Mouse (Mus musculus) mouse embryonic stem cell (cell line): ENCODE measurements around the gene Oas1d.

Experiments
- in situ Hi-C, 2 experiments: fragments of 300-500 bp; cut with MboI; formaldehyde crosslinking; loops; 1 replicate in 1 of 2; 3 replicates in 1 of 2; pipeline ENCODE4 v1.14.3; 2019 to 2020; ENCODE audit warnings: low sequenced_read_pairs in 2 of 2, low pct_unique_long_range_greater_than_20kb in 1 of 2, mixed read lengths in 1 of 2; ENCODE audit not compliant: unreplicated experiment in 1 of 2

The Oas1d gene

GRCm38 (mm10) chr5:120953974-120954373 lies 39.6 kb downstream of the Oas1d start:
- in situ Hi-C loops: no loop called here

GRCm38 (mm10) chr5:120961004-120961403 lies 46.7 kb downstream of the Oas1d start:
- in situ Hi-C loops: no loop called here

GRCm38 (mm10) chr5:120966156-120966555 lies 51.8 kb downstream of the Oas1d start:
- in situ Hi-C loops: no loop called here

- in situ Hi-C loops: no loop called here
These were observed 52.6 kb downstream of the Oas1d start for GRCm38 (mm10) chr5:120966894-120967293.

- in situ Hi-C loops: no loop called here
These were observed 53.2 kb downstream of the Oas1d start for GRCm38 (mm10) chr5:120967355-120968133.

GRCm38 (mm10) chr5:120968134-120968532 lies 53.8 kb downstream of the Oas1d start:
- in situ Hi-C loops: no loop called here

GRCm38 (mm10) chr5:120968799-120969198 lies 54.5 kb downstream of the Oas1d start:
- in situ Hi-C loops: no loop called here

- in situ Hi-C loops: no loop called here
These were observed 55.4 kb downstream of the Oas1d start for GRCm38 (mm10) chr5:120969703-120970102.
